Mouse (Mus musculus) c-Kit-positive CD71-negative TER-119-negative erythroid progenitor cells, embryonic 14.5 days (primary cell): Measurements from ENCODE around the gene Tchh.
"Not testable (repeated sequence)": the region's sequence is repeated elsewhere in the genome, so short reads cannot be mapped to it uniquely, and the experiment has no call there.

Source experiments
- DNase-seq: peaks from one replicate; pipeline ENCODE4 v3.0.0-alpha.2; 2013; ENCODE audit warnings: low read depth

The Tchh gene

GRCm38 (mm10) chr3:93494774-93495173, 52.6 kb downstream of the Tchh start:
- not testable (repeated sequence) for DNase-seq

- no peak for DNase-seq
Measured at GRCm38 (mm10) chr3:93497131-93497530, 55.0 kb downstream of the Tchh start.
